Mouse (Mus musculus) CH12.LX (cell line): ENCODE measurements around the gene Nup50. TPM values are rescaled to one million over a fixed set of nuclear protein-coding genes. Genes with fewer than 3 reads are reported as not detected.

Experiments
- DNase-seq: peaks from one replicate; pipeline ENCODE4 v3.0.0-alpha.2; 2013; ENCODE audit errors: extremely low read depth
- H3K27ac ChIP-seq: 2 replicates; pipeline ENCODE4 v1.5.1; 2012; ENCODE audit warnings: low read depth, mild to moderate bottlenecking, control low read depth, moderate library complexity; ENCODE audit not compliant: insufficient read depth
- H3K27me3 ChIP-seq: replicated peaks from 2 replicates; pipeline ENCODE3; 2012; ENCODE audit warnings: inconsistent platforms
- H3K36me3 ChIP-seq, 2 experiments: replicated peaks in 1 of 2; 2 replicates each; pipeline versions ENCODE3 to v1.6.1; 2012; ENCODE audit warnings: inconsistent platforms in 1 of 2, low read length in 1 of 2, mild to moderate bottlenecking in 1 of 2, mixed read lengths in 1 of 2, moderate library complexity in 1 of 2; ENCODE audit not compliant: control insufficient read depth in 1 of 2, insufficient read depth in 1 of 2
- H3K4me1 ChIP-seq, 2 experiments: 2 replicates each; pipeline ENCODE4 v1.6.1; 2012; ENCODE audit warnings: inconsistent platforms in 1 of 2, moderate library complexity in 1 of 2; ENCODE audit not compliant: insufficient read depth in 2 of 2, control insufficient read depth in 1 of 2
- H3K4me2 ChIP-seq: 2 replicates; pipeline ENCODE4 v1.6.1; 2012; ENCODE audit warnings: low read depth, mild to moderate bottlenecking, control low read depth; ENCODE audit not compliant: poor library complexity, insufficient read depth, severe bottlenecking
- H3K4me3 ChIP-seq, 3 experiments: fragments of 150-350 bp in 1 of 3; sonication (generic) in 1 of 3; replicated peaks in 1 of 3; 2 replicates each; pipeline versions ENCODE3 to v1.5.1; 2011 to 2012; ENCODE audit warnings: low read depth in 2 of 3, low read length in 2 of 3, mild to moderate bottlenecking in 2 of 3, moderate library complexity in 2 of 3, control low read depth in 1 of 3, improper control_type of control experiment in 1 of 3, inconsistent platforms in 1 of 3, mixed read lengths in 1 of 3; ENCODE audit not compliant: poor library complexity in 1 of 3
- H3K79me2 ChIP-seq: replicated peaks from 2 replicates; pipeline ENCODE4 v1.6.1; 2012; ENCODE audit warnings: mild to moderate bottlenecking, moderate library complexity; ENCODE audit not compliant: control insufficient read depth, poor library complexity, insufficient read depth, severe bottlenecking; ENCODE audit errors: extremely low read depth
- H3K9ac ChIP-seq: 2 replicates; pipeline ENCODE4 v1.6.1; 2012; ENCODE audit warnings: low read depth, mild to moderate bottlenecking, control low read depth, moderate library complexity; ENCODE audit not compliant: insufficient read depth
- H3K9me3 ChIP-seq: replicated peaks from 2 replicates; pipeline ENCODE3; 2012; ENCODE audit warnings: low read length, inconsistent platforms, mixed read lengths
- CHD2 ChIP-seq: IDR thresholded peaks from 2 replicates; pipeline ENCODE4 v1.6.1; 2011; ENCODE audit warnings: low read length, improper control_type of control experiment
- CTCF ChIP-seq, 2 experiments: IDR thresholded peaks in 1 of 2; conservative IDR thresholded peaks in 1 of 2; 2 replicates each; pipeline ENCODE4 v1.5.1; 2011 to 2012; ENCODE audit warnings: low read depth in 2 of 2, low read length in 2 of 2, improper control_type of control experiment in 1 of 2, inconsistent platforms in 1 of 2, mild to moderate bottlenecking in 1 of 2, moderate library complexity in 1 of 2
- E2F4 ChIP-seq: IDR thresholded peaks from 2 replicates; pipeline ENCODE4 v1.6.1; 2011; ENCODE audit warnings: low read depth, low read length, improper control_type of control experiment; ENCODE audit not compliant: insufficient replicate concordance
- ELF1 ChIP-seq: IDR thresholded peaks from 2 replicates; pipeline ENCODE4 v1.6.1; 2014; ENCODE audit warnings: low read depth, mild to moderate bottlenecking, inconsistent platforms, low read length, improper control_type of control experiment
- GABPA ChIP-seq: IDR thresholded peaks from 2 replicates; pipeline ENCODE4 v1.6.1; 2012; ENCODE audit warnings: low read depth, low read length, improper control_type of control experiment, inconsistent platforms; ENCODE audit not compliant: insufficient replicate concordance
- HCFC1 ChIP-seq: IDR thresholded peaks from 2 replicates; pipeline ENCODE4 v1.6.1; 2012; ENCODE audit warnings: low read depth, mild to moderate bottlenecking, inconsistent platforms, low read length, improper control_type of control experiment
- JUN ChIP-seq: IDR thresholded peaks from 2 replicates; pipeline ENCODE4 v1.6.1; 2011; ENCODE audit warnings: low read depth, mild to moderate bottlenecking, low read length, improper control_type of control experiment, moderate library complexity; ENCODE audit not compliant: insufficient read depth
- KAT2A ChIP-seq: IDR thresholded peaks from 2 replicates; pipeline ENCODE4 v1.6.1; 2012; ENCODE audit warnings: low read length, improper control_type of control experiment, inconsistent platforms; ENCODE audit not compliant: insufficient replicate concordance
- MXI1 ChIP-seq: IDR thresholded peaks from 2 replicates; pipeline ENCODE4 v1.6.1; 2011; ENCODE audit warnings: mild to moderate bottlenecking, low read depth, low read length, improper control_type of control experiment
- NELFE ChIP-seq: IDR thresholded peaks from 2 replicates; pipeline ENCODE4 v1.6.1; 2011; ENCODE audit warnings: low read depth, low read length, improper control_type of control experiment
- NRF1 ChIP-seq: IDR thresholded peaks from 2 replicates; pipeline ENCODE4 v1.6.1; 2014; ENCODE audit warnings: low read depth, mild to moderate bottlenecking, inconsistent platforms, low read length, improper control_type of control experiment, moderate library complexity
- PAX5 ChIP-seq: IDR thresholded peaks from 2 replicates; pipeline ENCODE4 v1.6.1; 2012; ENCODE audit warnings: low read length, inconsistent platforms, mixed read lengths
- POLR2A ChIP-seq: IDR thresholded peaks from 2 replicates; pipeline ENCODE4 v1.6.1; 2011; ENCODE audit warnings: low read depth, mild to moderate bottlenecking, improper control_type of control experiment, low read length
- RAD21 ChIP-seq: IDR thresholded peaks from 2 replicates; pipeline ENCODE4 v1.6.1; 2011; ENCODE audit warnings: low read depth, mild to moderate bottlenecking, low read length, improper control_type of control experiment, moderate library complexity
- RCOR1 ChIP-seq: conservative IDR thresholded peaks from 2 replicates; pipeline ENCODE4 v1.6.1; 2012; ENCODE audit warnings: low read depth, mild to moderate bottlenecking, inconsistent platforms, low read length, improper control_type of control experiment
- SMC3 ChIP-seq: IDR thresholded peaks from 2 replicates; pipeline ENCODE4 v1.6.1; 2011; ENCODE audit warnings: low read depth, low read length, improper control_type of control experiment
- UBTF ChIP-seq: IDR thresholded peaks from 2 replicates; pipeline ENCODE4 v1.6.1; 2012; ENCODE audit warnings: low read depth, mild to moderate bottlenecking, inconsistent platforms, low read length, improper control_type of control experiment, moderate library complexity
- ZC3H11A ChIP-seq: IDR thresholded peaks from 2 replicates; pipeline ENCODE4 v1.6.1; 2012; ENCODE audit warnings: low read depth, mild to moderate bottlenecking, inconsistent platforms, low read length, improper control_type of control experiment
- ZMIZ1 ChIP-seq: IDR thresholded peaks from 2 replicates; pipeline ENCODE4 v1.6.1; 2012; ENCODE audit warnings: low read depth, mild to moderate bottlenecking, inconsistent platforms, low read length, improper control_type of control experiment
- ZNF384 ChIP-seq: IDR thresholded peaks from 2 replicates; pipeline ENCODE4 v1.6.1; 2012; ENCODE audit warnings: low read depth, low read length, improper control_type of control experiment, inconsistent platforms
- dilution Hi-C: fragments of 300-500 bp; cut with MboI; formaldehyde crosslinking; loops from 2 replicates; pipeline ENCODE4 v1.14.3; 2020; ENCODE audit warnings: low sequenced_read_pairs; ENCODE audit not compliant: extremely low pct_unique_long_range_greater_than_20kb, extremely low pct_ligation_motif_present
- in situ Hi-C: fragments of 300-500 bp; cut with MboI; formaldehyde crosslinking; loops from 3 replicates; pipeline ENCODE4 v1.14.3; 2019; ENCODE audit warnings: low sequenced_read_pairs, low pct_ligation_motif_present, low pct_unique_long_range_greater_than_20kb, mixed read lengths
- polyA plus RNA-seq: library from polyadenylated mRNA; unstranded; fragments of >175 nt; gene quantifications from 2 replicates; pipeline ENCODE4 v1.2.1, GENCODE M21; 2012; ENCODE audit warnings: low read depth; ENCODE audit not compliant: insufficient read length
- total RNA-seq, 2 experiments: library from RNA; depleted of rRNA; stranded (reverse); fragments of 300-350 nt in 1 of 2; fragments of >200 nt in 1 of 2; gene quantifications; 2 replicates each; pipeline ENCODE4 v1.2.3; 2012 to 2014

Nup50 gene
- total and polyA plus RNA-seq, 3 experiments = 39.2 to 85.6 (median 43.4) TPM

- Histone ChIP-seq H3K27me3 (peaks cover 9% of the 10 kb centered on the region), H3K4me1 (no peaks in the 10 kb centered on the region), H3K79me2 (no peaks in the 10 kb centered on the region), H3K9ac (no peak overlapping the region), H3K4me3 (no peak overlapping the region), H3K36me3 (no peaks in the 10 kb centered on the region), H3K4me2 (no peak overlapping the region), H3K27ac (no peak overlapping the region), H3K9me3 (peaks cover 5% of the 10 kb centered on the region)
- no peak for DNase-seq
- TF ChIP-seq POLR2A (no peak), JUN (no peak), MXI1 (no peak), CTCF (conservative IDR thresholded peaks at IDR 0.05 in 1 of 2, IDR thresholded peaks at IDR 0.05 in 1 of 2; ENCODE audit: low read depth in 2 of 2, low read length in 2 of 2) (no peak), RCOR1 (no peak), E2F4 (no peak), NELFE (no peak), ZMIZ1 (no peak), CHD2 (no peak), KAT2A (no peak), HCFC1 (no peak), NRF1 (no peak), PAX5 (no peak), ZNF384 (no peak)
- in situ Hi-C loops (no loop called here), dilution Hi-C loops (no loop called here)
Observed at GRCm38 (mm10) chr15:84873867-84874266, 49.3 kb upstream of the Nup50 start.

- DNase-seq = no peak
- H3K27ac ChIP-seq = no peak overlapping the region
- H3K9ac ChIP-seq = no peak overlapping the region
- peaks cover under 1% of the 10 kb centered on the region for H3K9me3 ChIP-seq
- H3K4me3 ChIP-seq = no peak overlapping the region
- peaks cover 4% of the 10 kb centered on the region for H3K27me3 ChIP-seq
- dilution Hi-C loops = no loop called here
- H3K36me3 ChIP-seq = no peaks in the 10 kb centered on the region
- no peak overlapping the region for H3K4me2 ChIP-seq
- H3K4me1 ChIP-seq = no peaks in the 10 kb centered on the region
- TF ChIP-seq UBTF (no peak), PAX5 (no peak), GABPA (no peak), RCOR1 (no peak), KAT2A (no peak), HCFC1 (no peak), MXI1 (no peak), NELFE (no peak), ZC3H11A (no peak), NRF1 (no peak), ELF1 (no peak), SMC3 (no peak), RAD21 (no peak)
- in situ Hi-C loops = no loop called here
- H3K79me2 ChIP-seq = no peaks in the 10 kb centered on the region
Observed at GRCm38 (mm10) chr15:84877029-84877815, 46.0 kb upstream of the Nup50 start.
